Mouse (Mus musculus) hindbrain, embryonic 16.5 days (tissue): ENCODE results near the gene Ifitm10. TPM values are rescaled to one million over a fixed set of nuclear protein-coding genes. Genes with fewer than 3 reads are reported as not detected.
A peak's percentile ranks its signal among the peaks of the same experiment; 100 is the strongest.
"Not testable (repeated sequence)": the region's sequence is repeated elsewhere in the genome, so short reads cannot be mapped to it uniquely, and the experiment has no call there.

Experiments
- ATAC-seq: fragments of 200-750 bp; cut with Nextera tagmentation; 2 replicates; pipeline ENCODE4 v1.8.0; 2017; ENCODE audit warnings: moderate TSS enrichment, moderate library complexity
- H3K27ac ChIP-seq: fragments of 300-500 bp; sonication (generic); 2 replicates; pipeline ENCODE4 v1.5.1; 2014; ENCODE audit warnings: low read depth, mild to moderate bottlenecking, control low read depth, low read length, moderate library complexity
- H3K27me3 ChIP-seq: fragments of 300-500 bp; sonication (generic); replicated peaks from 2 replicates; pipeline ENCODE4 v1.6.1; 2014; ENCODE audit warnings: low read length; ENCODE audit not compliant: control insufficient read depth, insufficient read depth
- H3K36me3 ChIP-seq: fragments of 300-500 bp; sonication (generic); 2 replicates; pipeline ENCODE4 v1.6.1; 2014; ENCODE audit warnings: mild to moderate bottlenecking, low read length, moderate library complexity, mixed read lengths; ENCODE audit not compliant: control insufficient read depth, insufficient read depth
- H3K4me1 ChIP-seq: fragments of 300-500 bp; sonication (generic); 2 replicates; pipeline ENCODE4 v1.6.1; 2014; ENCODE audit warnings: low read depth, low read length; ENCODE audit not compliant: control insufficient read depth, insufficient read depth
- H3K4me2 ChIP-seq: fragments of 300-500 bp; sonication (generic); 2 replicates; pipeline ENCODE4 v1.6.1; 2014; ENCODE audit warnings: mild to moderate bottlenecking, low read length, control low read depth, moderate library complexity
- H3K4me3 ChIP-seq: fragments of 300-500 bp; sonication (generic); 2 replicates; pipeline ENCODE4 v1.5.1; 2014; ENCODE audit warnings: mild to moderate bottlenecking, low read length, control low read depth, moderate library complexity
- H3K9ac ChIP-seq: fragments of 300-500 bp; sonication (generic); 2 replicates; pipeline ENCODE4 v1.6.1; 2014; ENCODE audit warnings: low read depth, mild to moderate bottlenecking, control low read depth, low read length, moderate library complexity
- H3K9me3 ChIP-seq: fragments of 300-500 bp; sonication (generic); 2 replicates; pipeline ENCODE4 v1.6.1; 2014; ENCODE audit warnings: mild to moderate bottlenecking, low read length, moderate library complexity; ENCODE audit not compliant: control insufficient read depth
- WGBS: fragments of 180-500 bp; shearing (Covaris S2); extraction: QIAGEN DNeasy Blood & Tissue Kit; methylation state at CpG from one replicate; pipeline ENCODE4 v1.1.7; 2014; 5-methylcytosine and 5-hydroxymethylcytosine counted together
- polyA plus RNA-seq: library from polyadenylated mRNA; unstranded; fragments of >200 nt; fragmentation: Nextera tagmentation; extraction: Ambion mirVana; gene quantifications from 2 replicates; pipeline ENCODE4 v1.2.1, GENCODE M21; 2015

The Ifitm10 gene
- polyA plus RNA-seq, 1 experiment from 2014 or later = 14.9 TPM

GRCm38 (mm10) chr7:142297018-142297417 lies 76.5 kb downstream of the Ifitm10 start, which contains the start of gene Krtap5-1:
Gene Krtap5-1 (minus strand): TSS chr7:142297118.
- not testable (repeated sequence) for H3K27me3 ChIP-seq, H3K27ac ChIP-seq, H3K4me2 ChIP-seq, H3K4me3 ChIP-seq, H3K36me3 ChIP-seq, ATAC-seq, H3K9me3 ChIP-seq, H3K9ac ChIP-seq, H3K4me1 ChIP-seq

- not testable (repeated sequence) for ATAC-seq
Observed at GRCm38 (mm10) chr7:142296108-142296507, 77.4 kb downstream of the Ifitm10 start.

GRCm38 (mm10) chr7:142295418-142295817 lies 78.1 kb downstream of the Ifitm10 start:
- H3K9ac ChIP-seq = no peak overlapping the region
- H3K9me3 ChIP-seq = no peaks in the 10 kb centered on the region
- peaks cover 2% of the 10 kb centered on the region; the same call in 1 of the 2 replicates for H3K27me3 ChIP-seq
- no peaks in the 10 kb centered on the region for H3K4me1 ChIP-seq
- no peak overlapping the region for H3K27ac ChIP-seq
- no peaks in the 10 kb centered on the region for H3K36me3 ChIP-seq
- ATAC-seq = no peak
- no peak overlapping the region for H3K4me2 ChIP-seq
- H3K4me3 ChIP-seq = no peak overlapping the region

More at GRCm38 (mm10) chr7:142296108-142296507, 77.4 kb downstream of the Ifitm10 start:
- not testable (repeated sequence) for H3K27me3 ChIP-seq, H3K9me3 ChIP-seq, H3K9ac ChIP-seq, H3K27ac ChIP-seq, H3K4me3 ChIP-seq, H3K36me3 ChIP-seq, H3K4me2 ChIP-seq, H3K4me1 ChIP-seq
- 40% methylated on average over 4 of the region's 4 CpGs for WGBS

- H3K9ac ChIP-seq, H3K27ac ChIP-seq, H3K4me3 ChIP-seq, H3K4me2 ChIP-seq, H3K4me1 ChIP-seq, H3K36me3 ChIP-seq, H3K9me3 ChIP-seq, H3K27me3 ChIP-seq: not testable (repeated sequence)
- 0% methylated on average over 2 of the region's 2 CpGs for WGBS
- 0 out of 2 replicates have a peak, but pooled peaks have one; percentile 45 for ATAC-seq
Observed at GRCm38 (mm10) chr7:142293851-142294250, 79.7 kb downstream of the Ifitm10 start.

GRCm38 (mm10) chr7:142285910-142286612 lies 87.5 kb downstream of the Ifitm10 start:
- WGBS = 78% methylated on average over 9 of the region's 9 CpGs
- H3K9me3 ChIP-seq, ATAC-seq, H3K27me3 ChIP-seq, H3K36me3 ChIP-seq, H3K4me3 ChIP-seq, H3K9ac ChIP-seq, H3K4me2 ChIP-seq, H3K27ac ChIP-seq: not testable (repeated sequence)
- H3K4me1 ChIP-seq = peaks cover 10% of the 10 kb centered on the region

- H3K4me1 ChIP-seq = peaks cover 10% of the 10 kb centered on the region
- H3K27ac ChIP-seq = peak overlapping the region; percentile 46
- no peaks in the 10 kb centered on the region for H3K36me3 ChIP-seq
- peak overlapping the region; percentile 93 for H3K4me2 ChIP-seq
- 21% methylated on average over 23 of the region's 23 CpGs for WGBS
- peak overlapping the region; percentile 71 for H3K4me3 ChIP-seq
- H3K9ac ChIP-seq = peak overlapping the region; percentile 2
- H3K27me3 ChIP-seq = no peaks in the 10 kb centered on the region
- peak; percentile 82 for ATAC-seq
- H3K9me3 ChIP-seq = no peaks in the 10 kb centered on the region
Observed at GRCm38 (mm10) chr7:142285130-142285835, 88.3 kb downstream of the Ifitm10 start.

GRCm38 (mm10) chr7:142284615-142285080 lies 88.9 kb downstream of the Ifitm10 start:
- peak overlapping the region; percentile 62 for H3K9ac ChIP-seq
- peak overlapping the region; percentile 68 for H3K27ac ChIP-seq
- H3K4me1 ChIP-seq = peaks cover 10% of the 10 kb centered on the region
- ATAC-seq = peak; percentile 82
- H3K27me3 ChIP-seq = no peaks in the 10 kb centered on the region
- H3K9me3 ChIP-seq = no peaks in the 10 kb centered on the region
- no peaks in the 10 kb centered on the region for H3K36me3 ChIP-seq
- WGBS = under 1% methylated on average over 19 of the region's 19 CpGs
- H3K4me3 ChIP-seq = peak overlapping the region; percentile 71
- H3K4me2 ChIP-seq = peak overlapping the region; percentile 93

- H3K4me1 ChIP-seq = peaks cover 10% of the 10 kb centered on the region
- no peaks in the 10 kb centered on the region for H3K27me3 ChIP-seq
- H3K9me3 ChIP-seq = no peaks in the 10 kb centered on the region
- H3K9ac ChIP-seq = peak overlapping the region; percentile 62
- ATAC-seq = peak; percentile 70
- H3K4me3 ChIP-seq = peak overlapping the region; percentile 71
- no peaks in the 10 kb centered on the region for H3K36me3 ChIP-seq
- WGBS = under 1% methylated on average over 38 of the region's 38 CpGs
- peak overlapping the region; percentile 68 for H3K27ac ChIP-seq
- H3K4me2 ChIP-seq = peak overlapping the region; percentile 93
Observed at GRCm38 (mm10) chr7:142284023-142284591, 89.4 kb downstream of the Ifitm10 start.

- not testable (repeated sequence) for H3K4me2 ChIP-seq, H3K36me3 ChIP-seq, H3K9me3 ChIP-seq, ATAC-seq, H3K27me3 ChIP-seq, H3K9ac ChIP-seq, H3K27ac ChIP-seq, H3K4me3 ChIP-seq
- peaks cover 10% of the 10 kb centered on the region for H3K4me1 ChIP-seq
- WGBS = 37% methylated on average over 2 of the region's 2 CpGs
Observed at GRCm38 (mm10) chr7:142282847-142283246, 90.7 kb downstream of the Ifitm10 start.
